Mouse (Mus musculus) gastrocnemius, postnatal 14 days (tissue): ENCODE measurements around the gene Gadd45b. TPM values are rescaled to one million over a fixed set of nuclear protein-coding genes. Genes with fewer than 3 reads are reported as not detected.

Source experiments
- DNase-seq: peaks from one replicate; pipeline ENCODE4 v3.0.0; 2021; ENCODE audit warnings: mixed read lengths
- intact Hi-C: fragments of 180-260 bp; cut with DNase I; formaldehyde crosslinking; loops from one replicate; pipeline ENCODE4 v1.15.1; 2025; ENCODE audit warnings: low total_unique reads
- total RNA-seq, 2 experiments: library from RNA; stranded (reverse); gene quantifications; 2 replicates each; pipeline ENCODE4 v1.2.3; 2021

Gadd45b gene
- total RNA-seq, 2 experiments from 2014 or later: 21.5 to 28.7 TPM

- DNase-seq: no peak
- intact Hi-C loops: no loop called here
These were observed 25.7 kb upstream of the Gadd45b start for GRCm38 (mm10) chr10:80904004-80904693.

DNA sequence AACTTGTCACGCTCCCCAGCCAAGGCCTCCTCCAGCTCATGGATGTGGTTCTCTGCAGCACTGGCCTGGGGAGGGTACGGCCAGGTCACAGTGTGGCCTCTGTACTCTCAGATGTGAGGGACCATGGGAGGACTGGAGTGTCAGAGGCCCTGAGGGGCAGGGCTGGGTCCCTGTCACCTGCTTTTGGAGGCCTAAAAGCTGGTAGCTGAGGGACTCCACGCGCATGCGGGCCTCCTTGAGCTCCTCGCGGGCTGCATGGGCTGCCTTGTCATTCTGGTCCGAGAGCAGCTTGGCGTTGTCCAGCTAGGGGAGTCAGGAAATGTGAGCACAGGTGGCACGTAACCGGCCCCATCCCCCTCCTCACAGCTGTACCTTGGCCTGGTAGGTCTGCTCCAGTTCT, 25.2 kb upstream of the Gadd45b start:
- intact Hi-C loops: no loop called here

DNA sequence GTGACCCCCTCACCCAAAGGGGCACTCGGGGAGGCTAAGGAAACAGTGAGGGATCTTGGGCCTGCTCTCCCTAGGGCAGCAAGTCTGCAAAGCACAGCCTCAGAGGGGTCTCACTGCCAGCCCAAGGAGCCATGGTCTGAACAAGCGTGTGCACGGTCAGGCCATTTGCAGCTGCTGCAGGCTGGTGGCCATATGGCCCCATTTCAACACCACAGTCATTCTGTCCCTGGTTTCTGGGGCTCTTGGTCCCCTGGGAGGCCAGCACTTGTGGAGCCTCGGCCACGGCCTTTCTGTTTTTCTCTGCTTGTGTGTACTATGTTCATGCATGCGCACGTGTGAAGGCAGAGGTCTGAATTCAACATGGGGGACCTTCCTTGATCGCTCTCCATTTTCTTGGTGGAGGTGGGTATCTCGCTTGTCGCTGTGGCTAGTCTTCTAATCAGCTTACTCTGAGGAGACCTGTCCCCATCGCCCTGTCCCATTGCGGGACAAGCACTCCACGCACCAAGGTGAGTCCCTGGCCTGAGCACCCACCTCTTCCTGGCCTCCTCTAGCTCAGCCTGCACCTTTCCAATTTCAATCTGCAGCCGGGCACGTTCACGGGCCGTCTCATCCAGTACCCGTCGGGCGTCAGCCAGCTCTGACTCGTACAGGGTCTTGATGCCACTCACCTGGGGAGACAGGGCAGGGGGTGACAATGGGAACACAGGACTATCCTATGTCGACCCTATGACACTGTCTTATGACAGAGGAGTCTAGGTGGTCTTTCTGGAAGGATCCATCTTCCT, 20.3 kb upstream of the Gadd45b start:
- DNase-seq: peak; percentile 69
- intact Hi-C loops: no loop called here

More for the DNA sequence above, 25.2 kb upstream of the Gadd45b start:
- no peak for DNase-seq

GRCm38 (mm10) chr10:80911354-80911753, 18.5 kb upstream of the Gadd45b start:
- intact Hi-C loops: no loop called here

DNA sequence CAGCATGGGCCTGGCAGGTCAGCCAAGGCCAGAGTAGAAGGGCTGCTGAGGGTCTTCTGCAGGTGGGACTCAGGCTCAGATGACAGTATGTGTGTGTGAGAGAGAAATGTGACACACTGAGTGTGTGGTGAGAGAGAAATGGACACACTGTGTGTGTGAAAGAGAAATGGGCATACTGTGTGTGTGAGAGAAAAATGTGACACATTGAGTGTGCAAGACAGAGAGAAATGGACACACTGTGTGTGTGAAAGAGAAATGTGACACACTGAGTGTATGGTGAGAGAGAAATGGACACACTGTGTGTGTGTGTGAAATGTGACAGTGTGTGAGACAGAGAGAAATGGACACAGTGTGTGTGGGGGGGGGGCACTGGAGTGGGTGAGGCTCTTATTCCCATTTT, 18.0 kb upstream of the Gadd45b start:
- DNase-seq: no peak
- intact Hi-C loops: no loop called here

More at GRCm38 (mm10) chr10:80911354-80911753, 18.5 kb upstream of the Gadd45b start:
- DNase-seq: no peak

DNA sequence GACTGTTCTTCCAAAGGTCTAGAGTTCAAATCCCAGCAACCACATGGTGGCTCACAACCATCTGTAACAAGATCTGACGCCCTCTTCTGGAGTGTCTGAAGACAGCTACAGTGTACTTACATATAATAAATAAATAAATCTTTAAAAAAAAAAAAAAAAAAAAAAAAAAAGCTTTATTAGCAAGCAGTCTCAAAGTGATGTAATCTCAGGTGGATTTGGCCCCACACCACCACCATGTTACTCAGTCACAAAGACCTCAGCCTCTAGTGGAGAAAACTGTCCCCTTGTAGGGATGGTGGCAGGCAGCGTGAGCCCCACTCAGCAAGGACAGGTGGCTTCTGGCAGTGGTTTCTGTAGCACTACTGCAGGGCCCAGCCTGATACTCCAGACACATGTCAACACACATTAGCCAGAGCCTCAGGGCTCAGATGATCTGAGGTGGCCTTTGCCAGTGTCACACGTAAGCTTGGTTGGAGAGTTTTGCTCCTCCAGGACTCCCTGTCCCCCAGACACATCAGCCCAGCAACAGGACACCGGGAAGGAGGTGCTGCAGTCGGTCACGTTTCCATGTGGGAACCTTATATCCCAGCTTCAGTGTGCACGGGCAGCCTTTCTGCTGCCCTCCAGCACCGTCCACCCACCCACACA, 16.4 kb upstream of the Gadd45b start:
- intact Hi-C loops: no loop called here
- no peak for DNase-seq

DNA sequence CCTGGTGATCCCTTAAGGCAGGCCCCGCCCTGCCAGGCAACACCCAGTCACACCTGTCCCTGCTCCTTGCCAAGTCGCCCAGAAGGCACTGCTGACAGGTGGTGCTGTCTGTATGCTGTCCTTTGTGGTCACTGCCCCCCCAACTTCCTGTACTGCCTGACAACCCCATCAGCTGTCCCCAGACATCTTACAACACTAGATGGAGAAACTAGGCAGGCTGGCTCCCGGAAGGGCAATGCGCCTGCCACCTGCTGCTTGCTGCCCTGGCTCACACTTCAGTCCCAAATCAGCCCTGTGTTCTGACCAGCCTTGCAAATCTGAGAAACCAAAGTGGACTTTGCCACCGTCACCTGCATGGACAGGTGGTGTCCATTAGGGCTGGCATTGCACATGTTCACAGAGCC, 15.6 kb upstream of the Gadd45b start:
- intact Hi-C loops: no loop called here
- DNase-seq: peak; percentile 77

GRCm38 (mm10) chr10:80915260-80915659, 14.6 kb upstream of the Gadd45b start:
- no peak for DNase-seq
- intact Hi-C loops: no loop called here

- intact Hi-C loops: no loop called here
- no peak for DNase-seq
These were observed 14.1 kb upstream of the Gadd45b start for GRCm38 (mm10) chr10:80915736-80916135.

GRCm38 (mm10) chr10:80917336-80917778, 12.5 kb upstream of the Gadd45b start:
- intact Hi-C loops: no loop called here
- DNase-seq: no peak

- peak; percentile 75 for DNase-seq
- intact Hi-C loops: no loop called here
These were observed 12.0 kb upstream of the Gadd45b start, which contains the start of gene Lmnb2 for GRCm38 (mm10) chr10:80917779-80918434. TSS of gene Lmnb2 (minus strand) at chr10:80918245.

DNA sequence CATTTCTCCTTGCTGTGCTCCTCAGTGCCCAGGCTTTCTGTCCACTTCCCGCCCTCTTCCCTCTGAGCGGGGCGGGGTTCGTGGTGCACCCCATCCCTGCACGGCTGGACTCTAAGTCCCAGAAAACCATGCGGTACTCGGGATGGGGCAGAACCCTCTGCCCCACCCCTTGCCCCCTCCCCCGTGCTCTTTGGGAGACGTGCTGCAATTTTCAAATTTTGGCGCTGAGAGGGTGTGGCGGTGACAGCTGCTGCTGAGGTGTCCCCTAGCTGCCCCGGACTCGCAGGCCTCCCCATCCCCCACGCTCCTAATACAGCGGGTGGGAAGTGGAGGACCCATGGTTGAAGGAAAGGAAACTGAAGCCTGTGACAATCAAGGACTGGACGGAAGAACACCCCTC, 8.0 kb upstream of the Gadd45b start:
- peak; percentile 59 for DNase-seq
- intact Hi-C loops: no loop called here

- no peak for DNase-seq
- intact Hi-C loops: no loop called here
These were observed 4.4 kb upstream of the Gadd45b start for GRCm38 (mm10) chr10:80925472-80925871.

DNA sequence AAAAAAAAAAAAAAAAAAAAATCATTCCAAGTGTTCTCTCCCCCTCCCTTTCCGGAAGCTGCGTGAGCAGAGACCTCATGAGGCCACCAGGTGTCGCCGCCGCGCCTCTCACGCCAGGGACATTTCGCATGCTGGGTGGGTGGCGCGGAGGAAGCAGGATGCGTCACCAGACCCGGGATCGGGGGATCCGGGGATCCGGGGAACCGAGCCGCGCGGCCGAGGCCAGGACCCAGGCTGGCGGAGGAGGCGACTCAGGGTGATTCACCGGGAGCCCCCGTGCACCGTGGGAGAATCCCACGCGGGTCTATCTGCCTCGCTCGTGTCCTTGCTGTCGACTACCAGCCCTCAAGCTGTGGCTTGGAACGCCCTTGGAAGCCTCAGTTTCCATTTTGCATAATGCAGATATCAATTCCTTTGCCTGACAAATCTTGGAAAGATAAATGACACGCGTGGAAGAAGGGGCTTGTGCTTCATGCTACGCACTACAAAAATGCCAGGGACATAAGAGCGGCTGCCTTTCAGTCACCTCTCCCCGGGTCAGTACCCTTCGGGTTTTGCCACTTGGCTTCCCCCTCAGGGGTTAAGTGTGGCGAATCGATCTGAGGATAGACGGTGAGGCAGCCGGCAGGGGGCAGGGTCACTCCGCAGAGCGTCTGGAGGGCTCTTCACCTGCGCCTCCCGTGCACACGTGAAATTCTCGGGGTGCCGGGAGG, 1.1 kb upstream of the Gadd45b start:
- peak; percentile 93 for DNase-seq
- intact Hi-C loops: loop anchor here (1.0 kb wide), 1 partner anchor 60 kb away; no protein-coding TSS in a partner anchor

DNA sequence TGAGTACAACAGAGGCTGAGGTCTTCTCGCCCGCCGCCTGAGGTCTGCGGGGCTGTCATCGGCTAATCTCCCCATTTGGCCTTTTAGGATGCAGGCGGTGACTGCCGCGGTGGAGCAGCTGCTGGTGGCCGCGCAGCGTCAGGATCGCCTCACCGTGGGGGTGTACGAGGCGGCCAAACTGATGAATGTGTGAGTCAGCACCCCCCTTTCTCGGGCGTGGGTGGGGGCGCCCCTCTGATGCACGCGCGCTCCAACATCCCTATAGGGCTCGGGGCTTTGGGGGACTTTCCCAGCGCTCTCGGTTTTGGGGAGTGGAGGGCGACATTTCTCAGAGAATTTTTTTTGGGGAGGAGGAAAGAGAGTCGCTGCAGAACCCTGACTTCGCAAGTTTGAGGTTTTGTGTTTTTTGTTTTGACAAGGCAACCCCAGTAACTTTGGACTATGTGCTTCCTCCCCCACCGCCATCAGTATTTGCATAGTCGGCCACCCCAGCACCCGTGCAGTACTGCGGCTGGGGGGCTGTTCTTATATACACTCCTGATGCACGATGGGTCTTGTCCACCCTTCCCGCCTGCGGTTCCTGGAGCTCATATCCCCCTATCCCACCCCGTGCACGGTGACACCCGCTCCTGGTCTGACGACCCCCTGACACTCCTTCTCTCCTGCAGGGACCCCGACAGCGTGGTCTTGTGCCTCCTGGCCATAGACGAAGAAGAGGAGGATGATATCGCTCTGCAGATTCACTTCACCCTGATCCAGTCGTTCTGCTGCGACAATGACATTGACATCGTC, 684 bp downstream of the Gadd45b start:
- DNase-seq: peak; percentile 56
- intact Hi-C loops: no loop called here

- peak; percentile 75 for DNase-seq
- intact Hi-C loops: no loop called here
These were observed 1.3 kb downstream of the Gadd45b start for GRCm38 (mm10) chr10:80931153-80931671.

GRCm38 (mm10) chr10:80931695-80932094, 1.8 kb downstream of the Gadd45b start:
- DNase-seq: no peak
- intact Hi-C loops: no loop called here

DNA sequence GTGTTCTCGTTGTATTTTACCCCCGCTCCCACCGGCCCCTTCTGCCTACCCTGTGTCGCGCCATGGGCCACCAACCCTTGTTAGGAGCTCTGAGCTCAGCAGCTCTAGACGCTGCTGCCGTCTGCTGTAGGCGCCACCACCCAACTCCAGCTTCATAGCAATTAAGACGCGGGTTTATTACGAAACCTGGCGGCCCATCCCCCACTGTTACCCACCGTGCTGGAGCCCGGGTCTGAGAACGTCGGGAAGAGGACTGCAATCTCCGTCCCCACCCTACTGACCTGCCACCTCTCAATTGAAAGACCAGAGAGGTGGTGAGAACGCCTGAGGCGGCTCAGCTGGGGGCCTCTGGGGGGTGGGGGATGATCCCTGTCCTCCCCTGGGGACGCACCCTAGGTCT, 2.3 kb downstream of the Gadd45b start:
- intact Hi-C loops: no loop called here
- no peak for DNase-seq
